Mouse (Mus musculus) ZHBTc4 (cell line): Measurements from ENCODE around the gene Fbxo48.

Source experiments
- DNase-seq: peaks from one replicate; pipeline ENCODE4 v3.0.0-alpha.2; 2011; ENCODE audit warnings: low read depth, low spot score

Gene Fbxo48

GRCm38 (mm10) chr11:16950976-16951760 lies at the start of gene Fbxo48:
Fbxo48 (plus strand) TSS chr11:16951375.
- DNase-seq, result peak; percentile 100

GRCm38 (mm10) chr11:16904302-16905011 lies 46.7 kb upstream of the Fbxo48 start:
- no peak for DNase-seq

GRCm38 (mm10) chr11:16905012-16905332 lies 46.2 kb upstream of the Fbxo48 start:
- DNase-seq, result no peak

GRCm38 (mm10) chr11:16906530-16906929 lies 44.6 kb upstream of the Fbxo48 start:
- no peak for DNase-seq

- DNase-seq, result no peak
Observed at GRCm38 (mm10) chr11:16907517-16908129, 43.6 kb upstream of the Fbxo48 start.

- DNase-seq, result no peak
Observed at GRCm38 (mm10) chr11:16914756-16915155, 36.4 kb upstream of the Fbxo48 start.

- DNase-seq, result peak; percentile 40
Observed at GRCm38 (mm10) chr11:16915850-16916249, 35.3 kb upstream of the Fbxo48 start.

GRCm38 (mm10) chr11:16917512-16917911 lies 33.7 kb upstream of the Fbxo48 start:
- DNase-seq, result no peak

- no peak for DNase-seq
Observed at GRCm38 (mm10) chr11:16932159-16932558, 19.0 kb upstream of the Fbxo48 start.

- no peak for DNase-seq
Observed at GRCm38 (mm10) chr11:16935577-16936236, 15.5 kb upstream of the Fbxo48 start.

GRCm38 (mm10) chr11:16941103-16941793 lies 9.9 kb upstream of the Fbxo48 start:
- DNase-seq, result no peak

- no peak for DNase-seq
Observed at GRCm38 (mm10) chr11:16941973-16942452, 9.2 kb upstream of the Fbxo48 start.

GRCm38 (mm10) chr11:16943016-16943415 lies 8.2 kb upstream of the Fbxo48 start:
- no peak for DNase-seq

- peak; percentile 64 for DNase-seq
Observed at GRCm38 (mm10) chr11:16948756-16949155, 2.4 kb upstream of the Fbxo48 start.

GRCm38 (mm10) chr11:16950226-16950975 lies 774 bp upstream of the Fbxo48 start:
- DNase-seq, result no peak

- no peak for DNase-seq
Observed at GRCm38 (mm10) chr11:16951761-16952010, 511 bp downstream of the Fbxo48 start.

- DNase-seq, result no peak
Observed at GRCm38 (mm10) chr11:16956115-16956862, 5.1 kb downstream of the Fbxo48 start.

GRCm38 (mm10) chr11:16957030-16957429 lies 5.9 kb downstream of the Fbxo48 start:
- DNase-seq, result no peak

- no peak for DNase-seq
Observed at GRCm38 (mm10) chr11:16958520-16958919, 7.3 kb downstream of the Fbxo48 start.

- DNase-seq, result peak; percentile 35
Observed at GRCm38 (mm10) chr11:16967806-16968205, 16.6 kb downstream of the Fbxo48 start.
